Comparison of ENCODE assay signal across 35 mouse cellular contexts in the genomic region with DNA sequence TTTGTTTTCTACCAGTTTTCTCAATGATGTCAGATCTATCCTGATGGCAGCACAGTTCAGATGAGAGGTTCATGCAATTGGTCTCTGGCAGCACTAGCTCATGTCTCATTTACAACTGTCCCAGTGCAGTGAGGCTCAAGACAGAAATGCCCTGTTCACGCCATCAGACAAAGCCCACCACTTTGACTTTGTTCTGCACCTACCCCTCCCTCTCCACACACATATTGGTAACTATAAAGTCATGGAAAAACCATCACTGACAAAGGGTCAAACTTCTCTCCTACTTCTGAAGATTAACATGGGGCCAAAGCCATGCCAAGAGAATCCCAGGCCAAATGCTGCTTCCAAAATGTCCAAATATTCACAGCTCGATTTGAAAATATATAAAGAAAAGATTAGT.
"Had no signal": no experiment of that assay in that cellular context is flagged by ENCODE, and none has a peak within 500 bp of the region (broad histone marks: within the 10 kb centered on the region; RNA-seq: fewer than 3 reads in every experiment).

No protein-coding gene starts in this region.

- H3K9me3 ChIP-seq: heart, embryonic 10.5 days; heart, embryonic 12.5 days; heart, embryonic 13.5 days; heart, embryonic 15.5 days; hindbrain, embryonic 10.5 days; hindbrain, embryonic 12.5 days; hindbrain, embryonic 13.5 days; hindbrain, embryonic 15.5 days; kidney, embryonic 15.5 days had no signal

- DNase-seq: heart, postnatal 10 days; heart, postnatal 14 days; heart, postnatal 36 days; heart, postnatal 4 days; kidney, adult 11 months; kidney, adult 18-20 months; kidney, adult 2 months; kidney, adult 8-10 months; kidney, adult 9 months; kidney, postnatal 10 days; kidney, postnatal 14 days; kidney, postnatal 25 days; kidney, postnatal 36 days; kidney, postnatal 4 days; layer of hippocampus, adult 9-11 months; layer of hippocampus, postnatal 36 days had no signal

- ATAC-seq: hindbrain, embryonic 16.5 days; hindbrain, postnatal 0 days; inflammation-experienced regulatory T-cells, adult 6 months; intestine, embryonic 16.5 days; intestine, postnatal 0 days had no signal

- H3K9ac ChIP-seq: heart, embryonic 12.5 days; heart, embryonic 13.5 days; heart, embryonic 15.5 days; hindbrain, embryonic 12.5 days; hindbrain, embryonic 13.5 days; hindbrain, embryonic 14.5 days; hindbrain, embryonic 15.5 days; kidney, embryonic 15.5 days had no signal

- H3K27ac ChIP-seq: heart, embryonic 10.5 days; heart, embryonic 13.5 days; heart, embryonic 15.5 days; hindbrain, embryonic 10.5 days; hindbrain, embryonic 12.5 days; hindbrain, embryonic 13.5 days; hindbrain, embryonic 14.5 days; hindbrain, embryonic 15.5 days; hindbrain, postnatal 0 days; kidney, embryonic 15.5 days; kidney, postnatal 0 days; layer of hippocampus, adult 2 months; left cerebral cortex, adult 2 months had no signal

- H3K4me3 ChIP-seq: heart, embryonic 10.5 days; heart, embryonic 12.5 days; heart, embryonic 13.5 days; heart, embryonic 15.5 days; hindbrain, embryonic 10.5 days; hindbrain, embryonic 12.5 days; hindbrain, embryonic 13.5 days; hindbrain, embryonic 15.5 days; kidney, embryonic 15.5 days; layer of hippocampus, adult 2 months; left cerebral cortex, adult 2 months had no signal

- H3K36me3 ChIP-seq: heart, embryonic 10.5 days; heart, embryonic 12.5 days; heart, embryonic 13.5 days; heart, embryonic 15.5 days; hindbrain, embryonic 10.5 days; hindbrain, embryonic 12.5 days; hindbrain, embryonic 13.5 days; hindbrain, embryonic 15.5 days; kidney, embryonic 15.5 days had no signal

- H3K4me2 ChIP-seq: heart, embryonic 11.5 days; heart, embryonic 12.5 days; heart, embryonic 13.5 days; heart, embryonic 15.5 days; hindbrain, embryonic 12.5 days; hindbrain, embryonic 13.5 days; hindbrain, embryonic 14.5 days; hindbrain, embryonic 15.5 days; kidney, embryonic 15.5 days had no signal

- H3K27me3 ChIP-seq: heart, embryonic 12.5 days; heart, embryonic 13.5 days; heart, embryonic 15.5 days; hindbrain, embryonic 12.5 days; hindbrain, embryonic 13.5 days; hindbrain, embryonic 15.5 days; kidney, embryonic 15.5 days had no signal

- H3K4me1 ChIP-seq: heart, embryonic 13.5 days; heart, embryonic 15.5 days; hindbrain, embryonic 10.5 days; hindbrain, embryonic 12.5 days; hindbrain, embryonic 13.5 days had no signal
